Mouse (Mus musculus) midbrain, embryonic 13.5 days (tissue): ENCODE results near the gene Steap1. TPM values are rescaled to one million over a fixed set of nuclear protein-coding genes. Genes with fewer than 3 reads are reported as not detected.

ENCODE experiments used
- ATAC-seq: fragments of 200-750 bp; cut with Nextera tagmentation; 2 replicates; pipeline ENCODE4 v1.8.0; 2017; ENCODE audit warnings: mild to moderate bottlenecking, moderate TSS enrichment, moderate library complexity
- H3K27ac ChIP-seq: fragments of 300-500 bp; sonication (generic); 2 replicates; pipeline ENCODE4 v1.5.1; 2015; ENCODE audit warnings: inconsistent platforms, mild to moderate bottlenecking, moderate library complexity
- H3K27me3 ChIP-seq: fragments of 300-500 bp; sonication (generic); 2 replicates; pipeline ENCODE4 v1.6.1; 2015; ENCODE audit warnings: mild to moderate bottlenecking, inconsistent platforms
- H3K36me3 ChIP-seq: fragments of 300-500 bp; sonication (generic); 2 replicates; pipeline ENCODE4 v1.6.1; 2015; ENCODE audit warnings: mild to moderate bottlenecking, inconsistent platforms
- H3K4me1 ChIP-seq: fragments of 300-500 bp; sonication (generic); replicated peaks from 2 replicates; pipeline ENCODE4 v1.6.1; 2015; ENCODE audit warnings: inconsistent platforms
- H3K4me2 ChIP-seq: fragments of 300-500 bp; sonication (generic); replicated peaks from 2 replicates; pipeline ENCODE4 v1.6.1; 2015; ENCODE audit warnings: moderate library complexity, mild to moderate bottlenecking, inconsistent platforms
- H3K4me3 ChIP-seq: fragments of 300-500 bp; sonication (generic); replicated peaks from 2 replicates; pipeline ENCODE4 v1.5.1; 2015; ENCODE audit warnings: mild to moderate bottlenecking, inconsistent platforms
- H3K9ac ChIP-seq: fragments of 300-500 bp; sonication (generic); replicated peaks from 2 replicates; pipeline ENCODE4 v1.6.1; 2015; ENCODE audit warnings: mild to moderate bottlenecking, inconsistent platforms
- H3K9me3 ChIP-seq: fragments of 300-500 bp; sonication (generic); 2 replicates; pipeline ENCODE4 v1.6.1; 2016; ENCODE audit warnings: mild to moderate bottlenecking, inconsistent platforms
- WGBS: fragments of 180-500 bp; shearing (Covaris S2); methylation state at CpG from one replicate; pipeline ENCODE4 v1.1.7; 2015; 5-methylcytosine and 5-hydroxymethylcytosine counted together
- polyA plus RNA-seq: library from polyadenylated mRNA; unstranded; fragments of >200 nt; fragmentation: Nextera tagmentation; extraction: Ambion mirVana; gene quantifications from 2 replicates; pipeline ENCODE4 v1.2.1, GENCODE M21; 2015

Gene Steap1
- 1.1 TPM in 2 replicates for polyA plus RNA-seq

GRCm38 (mm10) chr5:5748866-5749682 is at the start of gene Steap1:
TSS of gene Steap1 (minus strand) at chr5:5749326.
- Histone ChIP-seq H3K4me2 (peak within 1 kb of the TSS; percentile 88), H3K4me1 (peaks cover 5% of the 10 kb centered on the region; the same call in 1 of the 2 replicates), H3K27ac (no peak within 1 kb of the TSS), H3K9me3 (no peaks in the 10 kb centered on the region), H3K9ac (peak within 1 kb of the TSS; percentile 53), H3K27me3 (peaks cover 20% of the 10 kb centered on the region), H3K36me3 (no peaks in the 10 kb centered on the region), H3K4me3 (peak within 1 kb of the TSS; percentile 49)
- peak; percentile 95 for ATAC-seq
- under 1% methylated on average over 74 of the region's 75 CpGs for WGBS

DNA sequence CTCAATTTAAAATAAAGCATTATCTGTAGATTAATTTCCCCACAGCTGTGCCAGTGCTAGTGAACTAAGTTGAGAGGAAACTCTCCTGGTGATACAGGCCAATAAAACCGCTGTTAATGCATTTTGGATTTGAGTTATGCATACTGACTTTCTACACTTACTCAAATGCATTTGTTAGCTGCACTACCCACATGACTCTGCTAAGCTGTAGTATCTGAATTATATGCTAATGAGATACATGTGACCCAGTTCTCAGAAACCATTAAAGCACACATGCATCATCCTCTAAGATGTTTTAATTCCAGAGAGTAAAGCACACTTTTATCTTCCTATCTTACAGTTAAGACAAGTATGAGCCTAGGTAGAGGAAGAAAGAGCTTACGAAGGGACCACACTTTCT is 38.0 kb upstream of the Steap1 start:
- H3K27me3 ChIP-seq = no peaks in the 10 kb centered on the region
- ATAC-seq = no peak
- H3K9me3 ChIP-seq = no peaks in the 10 kb centered on the region
- no peaks in the 10 kb centered on the region for H3K36me3 ChIP-seq
- no peak overlapping the region for H3K4me2 ChIP-seq
- 83% methylated on average over 2 of the region's 2 CpGs for WGBS
- H3K4me3 ChIP-seq = no peak overlapping the region
- H3K4me1 ChIP-seq = no peaks in the 10 kb centered on the region
- H3K27ac ChIP-seq = no peak overlapping the region
- no peak overlapping the region for H3K9ac ChIP-seq

DNA sequence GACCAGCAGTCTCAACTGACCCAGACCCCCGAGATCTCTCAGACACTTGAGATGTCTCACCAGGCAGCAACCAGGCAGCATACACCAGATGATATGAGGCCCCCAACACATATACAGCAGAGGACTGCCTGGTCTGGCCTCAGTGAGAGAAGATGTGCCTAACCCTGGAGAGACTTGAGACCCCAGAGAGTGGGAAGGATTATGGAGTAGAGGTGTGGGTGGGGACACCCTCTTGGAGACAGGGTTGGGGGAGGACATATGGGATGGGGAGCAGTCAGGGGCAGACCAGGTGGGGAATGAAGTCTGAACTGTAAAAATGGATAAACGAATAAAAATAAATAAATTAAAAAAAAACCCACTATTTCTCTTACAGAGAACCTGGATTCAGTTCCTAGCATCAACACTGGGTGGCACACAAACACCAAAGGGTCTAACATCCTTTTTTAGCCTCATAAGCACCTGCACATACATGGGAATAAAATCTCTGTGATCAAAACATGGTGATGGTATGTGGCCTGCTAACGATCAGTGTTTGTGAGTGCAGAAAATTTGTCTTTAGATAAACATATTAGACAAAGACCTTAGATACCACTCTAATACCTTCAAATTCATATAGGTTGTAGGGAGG is 7.4 kb upstream of the Steap1 start:
- Histone ChIP-seq H3K27ac (no peak overlapping the region), H3K27me3 (no peaks in the 10 kb centered on the region), H3K4me2 (no peak overlapping the region), H3K9ac (no peak overlapping the region), H3K36me3 (no peaks in the 10 kb centered on the region), H3K4me3 (no peak overlapping the region), H3K9me3 (no peaks in the 10 kb centered on the region), H3K4me1 (no peaks in the 10 kb centered on the region)
- WGBS = 80% methylated on average over 3 of the region's 3 CpGs
- ATAC-seq = peak; percentile 71

DNA sequence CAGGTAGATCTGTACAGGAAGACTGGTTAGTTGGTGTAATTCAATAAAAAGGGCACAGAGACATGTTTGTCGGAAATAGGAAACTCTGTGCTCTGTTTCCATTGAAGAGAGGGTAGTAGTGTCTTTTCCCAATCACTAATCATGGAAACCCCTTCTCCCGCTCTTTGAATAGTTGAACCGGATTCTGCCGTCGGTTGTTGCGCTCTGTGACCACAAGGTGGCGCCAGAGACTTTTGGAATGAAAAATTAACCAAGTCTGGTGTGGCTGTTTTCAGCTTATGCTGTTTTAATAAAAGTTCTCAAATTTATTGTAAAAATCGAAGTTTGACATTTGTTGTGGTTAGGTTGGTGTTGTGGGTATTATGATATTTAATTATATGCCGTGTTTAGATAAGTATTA is 5.9 kb upstream of the Steap1 start:
- ATAC-seq = peak; percentile 2; the same call in 1 of the 2 replicates
- H3K27me3 ChIP-seq = peaks cover 8% of the 10 kb centered on the region; the same call in 1 of the 2 replicates
- 1% methylated on average over 9 of the region's 9 CpGs for WGBS

GRCm38 (mm10) chr5:5749772-5750222 is 671 bp upstream of the Steap1 start:
- H3K27me3 ChIP-seq = peaks cover 20% of the 10 kb centered on the region

More for the DNA sequence above, 5.9 kb upstream of the Steap1 start:
- H3K4me3 ChIP-seq = no peak overlapping the region
- no peak overlapping the region for H3K27ac ChIP-seq
- H3K4me2 ChIP-seq = no peak overlapping the region
- H3K9me3 ChIP-seq = no peaks in the 10 kb centered on the region
- H3K4me1 ChIP-seq = no peaks in the 10 kb centered on the region
- H3K36me3 ChIP-seq = no peaks in the 10 kb centered on the region
- H3K9ac ChIP-seq = no peak overlapping the region

GRCm38 (mm10) chr5:5734445-5734844 is 14.7 kb downstream of the Steap1 start:
- WGBS = 93% methylated on average over 9 of the region's 9 CpGs
- no peaks in the 10 kb centered on the region for H3K27me3 ChIP-seq
- no peak overlapping the region for H3K4me3 ChIP-seq
- H3K36me3 ChIP-seq = no peaks in the 10 kb centered on the region
- no peak overlapping the region for H3K27ac ChIP-seq
- no peak overlapping the region for H3K4me2 ChIP-seq
- H3K9ac ChIP-seq = no peak overlapping the region
- H3K4me1 ChIP-seq = no peaks in the 10 kb centered on the region
- H3K9me3 ChIP-seq = no peaks in the 10 kb centered on the region
- ATAC-seq = no peak

More at GRCm38 (mm10) chr5:5749772-5750222, 671 bp upstream of the Steap1 start:
- Histone ChIP-seq H3K36me3 (no peaks in the 10 kb centered on the region), H3K4me3 (peak overlapping the region; percentile 49), H3K27ac (no peak overlapping the region), H3K9ac (peak overlapping the region; percentile 53), H3K4me1 (peaks cover 5% of the 10 kb centered on the region; the same call in 1 of the 2 replicates), H3K4me2 (peak overlapping the region; percentile 88), H3K9me3 (no peaks in the 10 kb centered on the region)
- WGBS = under 1% methylated on average over 13 of the region's 13 CpGs
- ATAC-seq = peak; percentile 76

DNA sequence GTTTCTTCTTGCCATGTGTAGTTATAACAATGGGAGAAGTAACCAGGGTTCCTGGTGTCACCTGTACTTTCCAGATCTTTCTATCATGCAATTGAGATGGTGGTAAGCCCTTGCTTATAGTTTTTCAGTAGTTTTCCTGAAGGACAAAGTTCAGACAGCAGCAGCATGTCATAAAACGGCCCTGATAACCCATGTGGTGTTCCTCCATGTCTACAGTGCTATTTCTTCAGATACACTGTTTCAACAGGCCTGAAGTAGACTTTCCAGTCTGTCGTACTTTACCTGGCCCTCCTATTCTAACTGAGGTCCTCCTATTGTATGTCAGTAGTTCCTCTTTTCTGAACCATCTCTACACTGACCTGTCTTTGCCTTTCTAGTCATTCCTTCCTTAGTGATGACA is 16.3 kb downstream of the Steap1 start:
- Histone ChIP-seq H3K9ac (no peak overlapping the region), H3K9me3 (no peaks in the 10 kb centered on the region), H3K27ac (no peak overlapping the region), H3K4me1 (no peaks in the 10 kb centered on the region), H3K27me3 (no peaks in the 10 kb centered on the region), H3K4me3 (no peak overlapping the region), H3K4me2 (no peak overlapping the region), H3K36me3 (no peaks in the 10 kb centered on the region)
- 79% methylated on average over 2 of the region's 2 CpGs for WGBS
- ATAC-seq = no peak

DNA sequence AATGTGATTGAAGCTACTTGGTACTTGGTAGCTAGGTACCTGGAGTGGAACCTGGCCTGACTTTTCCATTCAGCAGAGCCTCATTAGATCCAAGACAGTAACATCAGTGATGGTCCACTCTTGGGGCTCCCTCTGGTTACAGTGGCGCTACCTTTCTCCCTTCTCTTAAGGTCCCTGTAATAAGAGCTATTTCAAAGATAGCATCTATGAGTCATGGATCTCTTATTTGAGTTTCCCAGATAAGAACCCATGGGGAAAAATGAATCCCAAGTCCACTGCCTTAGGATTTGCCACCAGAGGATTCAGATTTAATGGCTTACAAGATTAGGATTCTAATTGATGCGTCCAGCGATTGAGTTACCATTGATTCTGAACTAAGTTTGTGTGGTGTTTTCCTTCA is 16.9 kb downstream of the Steap1 start:
- Histone ChIP-seq H3K36me3 (no peaks in the 10 kb centered on the region), H3K4me3 (no peak overlapping the region), H3K27me3 (no peaks in the 10 kb centered on the region), H3K9me3 (no peaks in the 10 kb centered on the region), H3K4me2 (no peak overlapping the region), H3K27ac (no peak overlapping the region), H3K9ac (no peak overlapping the region), H3K4me1 (no peaks in the 10 kb centered on the region)
- no peak for ATAC-seq
- WGBS = 93% methylated on average over 3 of the region's 3 CpGs

GRCm38 (mm10) chr5:5729904-5730303 is 19.2 kb downstream of the Steap1 start:
- H3K4me1 ChIP-seq = no peaks in the 10 kb centered on the region
- no peak overlapping the region for H3K27ac ChIP-seq
- no peak for ATAC-seq
- no peaks in the 10 kb centered on the region for H3K9me3 ChIP-seq
- H3K36me3 ChIP-seq = no peaks in the 10 kb centered on the region
- 94% methylated on average over 4 of the region's 4 CpGs for WGBS
- no peaks in the 10 kb centered on the region for H3K27me3 ChIP-seq
- no peak overlapping the region for H3K4me3 ChIP-seq
- no peak overlapping the region for H3K4me2 ChIP-seq
- no peak overlapping the region for H3K9ac ChIP-seq

DNA sequence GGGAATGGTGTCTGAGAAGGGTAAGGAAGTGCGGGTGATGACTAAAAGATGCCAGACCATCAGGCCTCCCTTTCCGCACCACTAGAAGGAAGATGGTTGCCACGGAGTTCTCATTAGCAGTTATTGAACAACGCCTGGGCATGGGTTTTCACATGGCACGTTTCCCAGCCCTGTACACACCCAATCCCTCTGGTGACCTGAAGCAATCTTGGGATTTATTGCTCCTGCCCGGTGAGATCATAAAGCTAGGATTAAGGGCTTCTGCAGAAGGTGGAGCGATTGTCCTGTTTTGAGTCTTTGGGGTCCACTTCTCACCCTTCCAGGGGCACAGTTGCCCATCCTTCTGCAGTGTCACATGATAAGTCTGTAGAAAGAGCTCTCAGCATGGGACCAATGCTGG is 26.9 kb downstream of the Steap1 start:
- no peak for ATAC-seq
- Histone ChIP-seq H3K4me1 (no peaks in the 10 kb centered on the region), H3K4me3 (no peak overlapping the region), H3K36me3 (no peaks in the 10 kb centered on the region), H3K27me3 (no peaks in the 10 kb centered on the region), H3K4me2 (no peak overlapping the region), H3K9ac (no peak overlapping the region), H3K27ac (no peak overlapping the region), H3K9me3 (no peaks in the 10 kb centered on the region)
- 83% methylated on average over 7 of the region's 7 CpGs for WGBS

DNA sequence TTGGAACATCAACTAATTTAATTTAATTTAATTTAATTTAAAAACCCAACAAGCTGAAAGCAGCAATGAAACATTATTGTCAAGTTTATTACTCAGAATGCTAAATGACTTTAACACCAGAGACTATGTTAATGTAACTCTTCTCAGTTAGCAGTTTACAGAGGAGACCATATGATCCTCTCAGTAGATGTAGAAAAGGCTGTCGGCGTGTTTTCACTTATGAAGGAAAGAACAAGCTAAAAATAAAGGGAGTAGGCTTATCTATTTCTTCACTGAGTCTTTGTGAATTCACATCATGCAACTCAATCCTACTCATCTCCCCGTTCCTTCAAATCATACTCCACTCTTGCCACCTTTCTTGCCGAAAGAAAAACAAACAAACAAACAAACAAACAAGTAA is 38.1 kb downstream of the Steap1 start:
- ATAC-seq = no peak
- Histone ChIP-seq H3K4me1 (no peaks in the 10 kb centered on the region), H3K4me3 (no peak overlapping the region), H3K4me2 (no peak overlapping the region), H3K27me3 (no peaks in the 10 kb centered on the region), H3K9ac (no peak overlapping the region), H3K9me3 (no peaks in the 10 kb centered on the region), H3K27ac (no peak overlapping the region), H3K36me3 (no peaks in the 10 kb centered on the region)
- WGBS = 89% methylated on average over 4 of the region's 4 CpGs
